Mouse (Mus musculus): ENCODE data around the gene Mink1. TPM values are rescaled to one million over a fixed set of nuclear protein-coding genes. Genes with fewer than 3 reads are reported as not detected.

Gene Mink1
- polyA plus RNA-seq, 1 experiment from 2014 or later = 12.5 TPM

Other genes starting within 250 kb of the Mink1 start
- gene Alox12e, start 240.3 kb upstream of the Mink1 start, polyA plus RNA-seq (2016; fragmentation: Nextera tagmentation; extraction: Ambion mirVana) = not detected in 2 replicates
- 0.10 and 0.29 TPM in 2 replicates for gene Alox15, start 210.8 kb upstream of the Mink1 start, polyA plus RNA-seq (2016; fragmentation: Nextera tagmentation; extraction: Ambion mirVana)
- 56.2 and 58.8 TPM in 2 replicates for gene Pelp1, start 152.8 kb upstream of the Mink1 start, polyA plus RNA-seq (2016; fragmentation: Nextera tagmentation; extraction: Ambion mirVana)
- 31.4 and 32.9 TPM in 2 replicates for gene Arrb2, start 130.2 kb upstream of the Mink1 start, polyA plus RNA-seq (2016; fragmentation: Nextera tagmentation; extraction: Ambion mirVana)
- gene Med11, start 111.0 kb upstream of the Mink1 start, polyA plus RNA-seq (2016; fragmentation: Nextera tagmentation; extraction: Ambion mirVana) = 43.5 and 44.5 TPM in 2 replicates
- gene Zmynd15, start 103.4 kb upstream of the Mink1 start, polyA plus RNA-seq (2016; fragmentation: Nextera tagmentation; extraction: Ambion mirVana) = 0.14 and 0.38 TPM in 2 replicates
- gene Cxcl16, start 102.9 kb upstream of the Mink1 start, polyA plus RNA-seq (2016; fragmentation: Nextera tagmentation; extraction: Ambion mirVana) = 0.40 and 0.47 TPM in 2 replicates
- 0.52 and 0.82 TPM in 2 replicates for gene Tm4sf5, start 57.6 kb upstream of the Mink1 start, polyA plus RNA-seq (2016; fragmentation: Nextera tagmentation; extraction: Ambion mirVana)
- gene Vmo1, start 48.3 kb upstream of the Mink1 start, polyA plus RNA-seq (2016; fragmentation: Nextera tagmentation; extraction: Ambion mirVana) = 0.22 TPM in 1 of 2 replicates, not detected in the other
- gene Gltpd2, start 43.7 kb upstream of the Mink1 start, polyA plus RNA-seq (2016; fragmentation: Nextera tagmentation; extraction: Ambion mirVana) = 0.15 and 0.54 TPM in 2 replicates
- 1,074 and 1,112 TPM in 2 replicates for gene Psmb6, start 37.5 kb upstream of the Mink1 start, polyA plus RNA-seq (2016; fragmentation: Nextera tagmentation; extraction: Ambion mirVana)
- not detected in 2 replicates for gene Gm40193, start 29.9 kb upstream of the Mink1 start, polyA plus RNA-seq (2016; fragmentation: Nextera tagmentation; extraction: Ambion mirVana)
- gene Pld2, start 22.8 kb upstream of the Mink1 start, polyA plus RNA-seq (2016; fragmentation: Nextera tagmentation; extraction: Ambion mirVana) = 2.7 and 3.1 TPM in 2 replicates
- gene 4930544D05Rik, start 53.0 kb downstream of the Mink1 start, polyA plus RNA-seq (2016; fragmentation: Nextera tagmentation; extraction: Ambion mirVana) = not detected in 2 replicates
- gene Chrne, start 56.3 kb downstream of the Mink1 start, polyA plus RNA-seq (2016; fragmentation: Nextera tagmentation; extraction: Ambion mirVana) = not detected in 2 replicates
- gene Gp1ba, start 76.2 kb downstream of the Mink1 start, polyA plus RNA-seq (2016; fragmentation: Nextera tagmentation; extraction: Ambion mirVana) = 0.56 and 1.00 TPM in 2 replicates
- gene Rnf167, start 84.4 kb downstream of the Mink1 start, polyA plus RNA-seq (2016; fragmentation: Nextera tagmentation; extraction: Ambion mirVana) = 71.3 and 79.9 TPM in 2 replicates
- 138 TPM in 2 replicates for gene Slc25a11, start 84.6 kb downstream of the Mink1 start, polyA plus RNA-seq (2016; fragmentation: Nextera tagmentation; extraction: Ambion mirVana)
- gene Pfn1, start 91.8 kb downstream of the Mink1 start, polyA plus RNA-seq (2016; fragmentation: Nextera tagmentation; extraction: Ambion mirVana) = 1,843 and 1,871 TPM in 2 replicates
- 33.4 and 44.7 TPM in 2 replicates for gene Eno3, start 94.3 kb downstream of the Mink1 start, polyA plus RNA-seq (2016; fragmentation: Nextera tagmentation; extraction: Ambion mirVana)
- gene Spag7, start 106.5 kb downstream of the Mink1 start, polyA plus RNA-seq (2016; fragmentation: Nextera tagmentation; extraction: Ambion mirVana) = 176 and 181 TPM in 2 replicates
- 7.4 and 9.1 TPM in 2 replicates for gene Camta2, start 125.2 kb downstream of the Mink1 start, polyA plus RNA-seq (2016; fragmentation: Nextera tagmentation; extraction: Ambion mirVana)
- gene Inca1, start 137.3 kb downstream of the Mink1 start, polyA plus RNA-seq (2016; fragmentation: Nextera tagmentation; extraction: Ambion mirVana) = 0.63 and 1.1 TPM in 2 replicates
- 1.5 and 1.8 TPM in 2 replicates for gene Kif1c, start 137.7 kb downstream of the Mink1 start, polyA plus RNA-seq (2016; fragmentation: Nextera tagmentation; extraction: Ambion mirVana)
- gene Zfp3, start 201.3 kb downstream of the Mink1 start, polyA plus RNA-seq (2016; fragmentation: Nextera tagmentation; extraction: Ambion mirVana) = 7.4 and 7.5 TPM in 2 replicates
- not detected in 2 replicates for gene Scimp, start 249.7 kb downstream of the Mink1 start, polyA plus RNA-seq (2016; fragmentation: Nextera tagmentation; extraction: Ambion mirVana)

Data from forebrain, embryonic 10.5 days (tissue).